Mouse (Mus musculus) CH12.LX (cell line): Measurements from ENCODE around the gene Opalin. TPM values are rescaled to one million over a fixed set of nuclear protein-coding genes. Genes with fewer than 3 reads are reported as not detected.

ENCODE experiments used
- DNase-seq: peaks from one replicate; pipeline ENCODE4 v3.0.0-alpha.2; 2013; ENCODE audit errors: extremely low read depth
- H3K27ac ChIP-seq: 2 replicates; pipeline ENCODE4 v1.5.1; 2012; ENCODE audit warnings: low read depth, mild to moderate bottlenecking, control low read depth, moderate library complexity; ENCODE audit not compliant: insufficient read depth
- H3K27me3 ChIP-seq: replicated peaks from 2 replicates; pipeline ENCODE3; 2012; ENCODE audit warnings: inconsistent platforms
- H3K36me3 ChIP-seq, 2 experiments: replicated peaks in 1 of 2; 2 replicates each; pipeline versions ENCODE3 to v1.6.1; 2012; ENCODE audit warnings: inconsistent platforms in 1 of 2, low read length in 1 of 2, mild to moderate bottlenecking in 1 of 2, mixed read lengths in 1 of 2, moderate library complexity in 1 of 2; ENCODE audit not compliant: control insufficient read depth in 1 of 2, insufficient read depth in 1 of 2
- H3K4me1 ChIP-seq, 2 experiments: 2 replicates each; pipeline ENCODE4 v1.6.1; 2012; ENCODE audit warnings: inconsistent platforms in 1 of 2, moderate library complexity in 1 of 2; ENCODE audit not compliant: insufficient read depth in 2 of 2, control insufficient read depth in 1 of 2
- H3K4me2 ChIP-seq: 2 replicates; pipeline ENCODE4 v1.6.1; 2012; ENCODE audit warnings: low read depth, mild to moderate bottlenecking, control low read depth; ENCODE audit not compliant: poor library complexity, insufficient read depth, severe bottlenecking
- H3K4me3 ChIP-seq, 3 experiments: fragments of 150-350 bp in 1 of 3; sonication (generic) in 1 of 3; replicated peaks in 1 of 3; 2 replicates each; pipeline versions ENCODE3 to v1.5.1; 2011 to 2012; ENCODE audit warnings: low read depth in 2 of 3, low read length in 2 of 3, mild to moderate bottlenecking in 2 of 3, moderate library complexity in 2 of 3, control low read depth in 1 of 3, improper control_type of control experiment in 1 of 3, inconsistent platforms in 1 of 3, mixed read lengths in 1 of 3; ENCODE audit not compliant: poor library complexity in 1 of 3
- H3K79me2 ChIP-seq: replicated peaks from 2 replicates; pipeline ENCODE4 v1.6.1; 2012; ENCODE audit warnings: mild to moderate bottlenecking, moderate library complexity; ENCODE audit not compliant: control insufficient read depth, poor library complexity, insufficient read depth, severe bottlenecking; ENCODE audit errors: extremely low read depth
- H3K9ac ChIP-seq: 2 replicates; pipeline ENCODE4 v1.6.1; 2012; ENCODE audit warnings: low read depth, mild to moderate bottlenecking, control low read depth, moderate library complexity; ENCODE audit not compliant: insufficient read depth
- H3K9me3 ChIP-seq: replicated peaks from 2 replicates; pipeline ENCODE3; 2012; ENCODE audit warnings: low read length, inconsistent platforms, mixed read lengths
- BHLHE40 ChIP-seq: IDR thresholded peaks from 2 replicates; pipeline ENCODE4 v1.6.1; 2011; ENCODE audit warnings: mild to moderate bottlenecking, low read depth, low read length, improper control_type of control experiment
- CHD1 ChIP-seq: IDR thresholded peaks from 2 replicates; pipeline ENCODE4 v1.6.1; 2012; ENCODE audit warnings: low read depth, low read length, improper control_type of control experiment, inconsistent platforms
- CHD2 ChIP-seq: IDR thresholded peaks from 2 replicates; pipeline ENCODE4 v1.6.1; 2011; ENCODE audit warnings: low read length, improper control_type of control experiment
- CTCF ChIP-seq, 2 experiments: IDR thresholded peaks in 1 of 2; conservative IDR thresholded peaks in 1 of 2; 2 replicates each; pipeline ENCODE4 v1.5.1; 2011 to 2012; ENCODE audit warnings: low read depth in 2 of 2, low read length in 2 of 2, improper control_type of control experiment in 1 of 2, inconsistent platforms in 1 of 2, mild to moderate bottlenecking in 1 of 2, moderate library complexity in 1 of 2
- ETS1 ChIP-seq: conservative IDR thresholded peaks from 2 replicates; pipeline ENCODE4 v1.6.1; 2012; ENCODE audit warnings: low read depth, mild to moderate bottlenecking, inconsistent platforms, low read length, improper control_type of control experiment, moderate library complexity
- GABPA ChIP-seq: IDR thresholded peaks from 2 replicates; pipeline ENCODE4 v1.6.1; 2012; ENCODE audit warnings: low read depth, low read length, improper control_type of control experiment, inconsistent platforms; ENCODE audit not compliant: insufficient replicate concordance
- IRF4 ChIP-seq: IDR thresholded peaks from 2 replicates; pipeline ENCODE4 v1.6.1; 2014; ENCODE audit warnings: low read depth, mild to moderate bottlenecking, inconsistent platforms, low read length, improper control_type of control experiment
- KAT2A ChIP-seq: IDR thresholded peaks from 2 replicates; pipeline ENCODE4 v1.6.1; 2012; ENCODE audit warnings: low read length, improper control_type of control experiment, inconsistent platforms; ENCODE audit not compliant: insufficient replicate concordance
- MAFK ChIP-seq: IDR thresholded peaks from 2 replicates; pipeline ENCODE4 v1.6.1; 2011; ENCODE audit warnings: low read length, improper control_type of control experiment; ENCODE audit not compliant: insufficient replicate concordance
- MAZ ChIP-seq: IDR thresholded peaks from 2 replicates; pipeline ENCODE4 v1.6.1; 2012; ENCODE audit warnings: low read depth, mild to moderate bottlenecking, inconsistent platforms, low read length, improper control_type of control experiment, moderate library complexity
- MXI1 ChIP-seq: IDR thresholded peaks from 2 replicates; pipeline ENCODE4 v1.6.1; 2011; ENCODE audit warnings: mild to moderate bottlenecking, low read depth, low read length, improper control_type of control experiment
- NRF1 ChIP-seq: IDR thresholded peaks from 2 replicates; pipeline ENCODE4 v1.6.1; 2014; ENCODE audit warnings: low read depth, mild to moderate bottlenecking, inconsistent platforms, low read length, improper control_type of control experiment, moderate library complexity
- POLR2A ChIP-seq: IDR thresholded peaks from 2 replicates; pipeline ENCODE4 v1.6.1; 2011; ENCODE audit warnings: low read depth, mild to moderate bottlenecking, improper control_type of control experiment, low read length
- RAD21 ChIP-seq: IDR thresholded peaks from 2 replicates; pipeline ENCODE4 v1.6.1; 2011; ENCODE audit warnings: low read depth, mild to moderate bottlenecking, low read length, improper control_type of control experiment, moderate library complexity
- SMC3 ChIP-seq: IDR thresholded peaks from 2 replicates; pipeline ENCODE4 v1.6.1; 2011; ENCODE audit warnings: low read depth, low read length, improper control_type of control experiment
- TCF12 ChIP-seq: IDR thresholded peaks from 2 replicates; pipeline ENCODE4 v1.6.1; 2014; ENCODE audit warnings: low read depth, mild to moderate bottlenecking, inconsistent platforms, low read length, improper control_type of control experiment
- UBTF ChIP-seq: IDR thresholded peaks from 2 replicates; pipeline ENCODE4 v1.6.1; 2012; ENCODE audit warnings: low read depth, mild to moderate bottlenecking, inconsistent platforms, low read length, improper control_type of control experiment, moderate library complexity
- USF2 ChIP-seq: conservative IDR thresholded peaks from 2 replicates; pipeline ENCODE4 v1.6.1; 2011; ENCODE audit warnings: low read depth, low read length, improper control_type of control experiment
- ZKSCAN1 ChIP-seq: IDR thresholded peaks from 2 replicates; pipeline ENCODE4 v1.6.1; 2012; ENCODE audit warnings: low read depth, inconsistent platforms, low read length, improper control_type of control experiment, borderline replicate concordance
- ZMIZ1 ChIP-seq: IDR thresholded peaks from 2 replicates; pipeline ENCODE4 v1.6.1; 2012; ENCODE audit warnings: low read depth, mild to moderate bottlenecking, inconsistent platforms, low read length, improper control_type of control experiment
- ZNF384 ChIP-seq: IDR thresholded peaks from 2 replicates; pipeline ENCODE4 v1.6.1; 2012; ENCODE audit warnings: low read depth, low read length, improper control_type of control experiment, inconsistent platforms
- dilution Hi-C: fragments of 300-500 bp; cut with MboI; formaldehyde crosslinking; loops from 2 replicates; pipeline ENCODE4 v1.14.3; 2020; ENCODE audit warnings: low sequenced_read_pairs; ENCODE audit not compliant: extremely low pct_unique_long_range_greater_than_20kb, extremely low pct_ligation_motif_present
- in situ Hi-C: fragments of 300-500 bp; cut with MboI; formaldehyde crosslinking; loops from 3 replicates; pipeline ENCODE4 v1.14.3; 2019; ENCODE audit warnings: low sequenced_read_pairs, low pct_ligation_motif_present, low pct_unique_long_range_greater_than_20kb, mixed read lengths
- polyA plus RNA-seq: library from polyadenylated mRNA; unstranded; fragments of >175 nt; gene quantifications from 2 replicates; pipeline ENCODE4 v1.2.1, GENCODE M21; 2012; ENCODE audit warnings: low read depth; ENCODE audit not compliant: insufficient read length
- total RNA-seq, 2 experiments: library from RNA; depleted of rRNA; stranded (reverse); fragments of 300-350 nt in 1 of 2; fragments of >200 nt in 1 of 2; gene quantifications; 2 replicates each; pipeline ENCODE4 v1.2.3; 2012 to 2014

Gene Opalin
- total and polyA plus RNA-seq, 3 experiments, result not detected

GRCm38 (mm10) chr19:41087901-41088300, 11.0 kb upstream of the Opalin start:
- in situ Hi-C loops (no loop called here), dilution Hi-C loops (no loop called here)
- no peaks in the 10 kb centered on the region for H3K79me2 ChIP-seq
- H3K9ac ChIP-seq, result no peak overlapping the region
- H3K4me2 ChIP-seq, result no peak overlapping the region
- H3K27ac ChIP-seq, result no peak overlapping the region
- no peak for DNase-seq
- TF ChIP-seq CHD2, result no peak
- TF ChIP-seq POLR2A, result no peak
- TF ChIP-seq CTCF (conservative IDR thresholded peaks at IDR 0.05 in 1 of 2, IDR thresholded peaks at IDR 0.05 in 1 of 2; ENCODE audit: low read depth in 2 of 2, low read length in 2 of 2), result no peak
- no peak for TF ChIP-seq USF2
- TF ChIP-seq KAT2A, result no peak
- no peak for TF ChIP-seq RAD21
- no peak for TF ChIP-seq BHLHE40
- no peak for TF ChIP-seq MXI1
- no peak for TF ChIP-seq TCF12
- no peak for TF ChIP-seq SMC3
- TF ChIP-seq CHD1, result no peak
- TF ChIP-seq, all 38 proteins: peak for 0
- H3K4me3 ChIP-seq, result no peak overlapping the region
- H3K9me3 ChIP-seq, result no peaks in the 10 kb centered on the region
- H3K27me3 ChIP-seq, result no peaks in the 10 kb centered on the region
- H3K36me3 ChIP-seq, result no peaks in the 10 kb centered on the region
- peaks cover 2 to 14% of the 10 kb centered on the region in 2 experiments; a peak in 2 of 4 replicates for H3K4me1 ChIP-seq

- peak; percentile 75 for DNase-seq
These were observed 9.8 kb upstream of the Opalin start for GRCm38 (mm10) chr19:41086700-41087099.

GRCm38 (mm10) chr19:41086289-41086688, 9.4 kb upstream of the Opalin start:
- H3K4me3 ChIP-seq, result no peak overlapping the region
- TF ChIP-seq KAT2A (no peak), UBTF (no peak), IRF4 (no peak), ZMIZ1 (no peak), BHLHE40 (no peak), CHD1 (no peak), MAZ (no peak), GABPA (no peak), MAFK (no peak), POLR2A (no peak), ZKSCAN1 (no peak), ETS1 (no peak), ZNF384 (no peak), NRF1 (no peak)
- H3K79me2 ChIP-seq, result no peaks in the 10 kb centered on the region
- no peaks in the 10 kb centered on the region for H3K36me3 ChIP-seq
- no peaks in the 10 kb centered on the region for H3K27me3 ChIP-seq
- H3K27ac ChIP-seq, result no peak overlapping the region
- H3K9ac ChIP-seq, result no peak overlapping the region
- dilution Hi-C loops, result no loop called here
- H3K4me2 ChIP-seq, result no peak overlapping the region
- no peaks in the 10 kb centered on the region for H3K9me3 ChIP-seq
- no peak for DNase-seq
- H3K4me1 ChIP-seq, result peaks cover 5 to 8% of the 10 kb centered on the region in 2 experiments
- in situ Hi-C loops, result no loop called here

More at GRCm38 (mm10) chr19:41086700-41087099, 9.8 kb upstream of the Opalin start:
- dilution Hi-C loops, result no loop called here
- TF ChIP-seq ZKSCAN1 (no peak), CTCF (conservative IDR thresholded peaks at IDR 0.05 in 1 of 2, IDR thresholded peaks at IDR 0.05 in 1 of 2; ENCODE audit: low read depth in 2 of 2, low read length in 2 of 2) (peak; percentile 67 to 84), RAD21 (peak; percentile 82), SMC3 (peak; percentile 63)
- H3K9me3 ChIP-seq, result no peaks in the 10 kb centered on the region
- H3K79me2 ChIP-seq, result no peaks in the 10 kb centered on the region
- peaks cover 5 to 9% of the 10 kb centered on the region in 2 experiments for H3K4me1 ChIP-seq
- H3K36me3 ChIP-seq, result no peaks in the 10 kb centered on the region
- H3K4me3 ChIP-seq, result no peak overlapping the region
- in situ Hi-C loops, result no loop called here
- H3K27me3 ChIP-seq, result no peaks in the 10 kb centered on the region
- no peak overlapping the region for H3K27ac ChIP-seq
- H3K9ac ChIP-seq, result no peak overlapping the region
- no peak overlapping the region for H3K4me2 ChIP-seq
